Mouse (Mus musculus): ENCODE data around the gene Tepp.

Gene Tepp

GRCm38 (mm10) chr8:95362272-95362671 is 51.9 kb downstream of the Tepp start:
- DNase-seq (ENCODE audit: low read depth, low spot score), result no peak

- no peak for DNase-seq (ENCODE audit: low read depth, low spot score)
Observed at GRCm38 (mm10) chr8:95363849-95364248, 53.5 kb downstream of the Tepp start.

GRCm38 (mm10) chr8:95369581-95370326 is 59.4 kb downstream of the Tepp start:
- DNase-seq (ENCODE audit: low read depth, low spot score), result no peak

GRCm38 (mm10) chr8:95373389-95374002 is 63.1 kb downstream of the Tepp start:
- no peak for DNase-seq (ENCODE audit: low read depth, low spot score)

- DNase-seq (ENCODE audit: low read depth, low spot score), result no peak
Observed at GRCm38 (mm10) chr8:95374429-95374828, 64.1 kb downstream of the Tepp start.

GRCm38 (mm10) chr8:95375374-95375930 is 65.1 kb downstream of the Tepp start:
- no peak for DNase-seq (ENCODE audit: low read depth, low spot score)
